ENCODE assay signal across 29 mouse cellular contexts in genomic region chr9:69224841-69225240, GRCm38 (mm10).
DNase-seq lines count a peak whose midpoint lies in the region; ATAC-seq lines count a peak whose summit lies in the region.
"Had no signal": no experiment of that assay in that cellular context is flagged by ENCODE, and none has a peak within 500 bp of the region (broad histone marks: within the 10 kb centered on the region; RNA-seq: fewer than 3 reads in every experiment).

No protein-coding gene starts in this region.

- H3K4me1 ChIP-seq in limb, embryonic 10.5 days, result peaks cover 44% of the 10 kb centered on the region
- H3K4me1 ChIP-seq in limb, embryonic 12.5 days (replicated peaks), result peaks cover 40% of the 10 kb centered on the region

- H3K4me3 ChIP-seq in limb, embryonic 10.5 days, result no peak overlapping the region; the same call in 1 of the 2 replicates
- H3K4me3 ChIP-seq in limb, embryonic 12.5 days (replicated peaks), result no peak overlapping the region
- H3K4me3 ChIP-seq: embryonic facial prominence, embryonic 13.5 days; embryonic facial prominence, embryonic 15.5 days; erythroblast, embryonic 14.5 days; forebrain, embryonic 10.5 days; forebrain, embryonic 12.5 days had no signal

- H3K4me2 ChIP-seq in limb, embryonic 12.5 days, result peak overlapping the region; percentile 27; the same call in 1 of the 2 replicates
- H3K4me2 ChIP-seq: embryonic facial prominence, embryonic 13.5 days; forebrain, embryonic 12.5 days had no signal

- no peaks in the 10 kb centered on the region for H3K36me3 ChIP-seq in limb, embryonic 10.5 days
- no peaks in the 10 kb centered on the region for H3K36me3 ChIP-seq in limb, embryonic 12.5 days
- H3K36me3 ChIP-seq: embryonic facial prominence, embryonic 13.5 days; embryonic facial prominence, embryonic 15.5 days; forebrain, embryonic 10.5 days; forebrain, embryonic 12.5 days; G1E had no signal

- H3K27me3 ChIP-seq in limb, embryonic 10.5 days (ENCODE audit: low read depth, poor library complexity, severe bottlenecking), result peaks cover 49% of the 10 kb centered on the region
- peaks cover 33% of the 10 kb centered on the region; the same call in 1 of the 2 replicates for H3K27me3 ChIP-seq in limb, embryonic 12.5 days
- H3K27me3 ChIP-seq: CH12.LX; embryonic facial prominence, embryonic 13.5 days; forebrain, embryonic 12.5 days had no signal

- no peak for ATAC-seq in limb, embryonic 12.5 days (ENCODE audit: insufficient number of reproducible peaks, insufficient read depth, low FRiP score, low TSS enrichment, low read depth)
- ATAC-seq: activated CD4-positive, CD25-positive, alpha-beta regulatory T cell, adult 4 months; CD4-positive, CD25-positive, alpha-beta regulatory T cell, adult 4 months; forebrain, embryonic 14.5 days; forebrain, embryonic 16.5 days; Patski had no signal

- WGBS in limb, embryonic 10.5 days, result 30% methylated on average over 3 of the region's 3 CpGs
- 6% methylated on average over 3 of the region's 3 CpGs for WGBS in limb, embryonic 12.5 days

- H3K27ac ChIP-seq in limb, embryonic 10.5 days, result no peak overlapping the region
- no peak overlapping the region for H3K27ac ChIP-seq in limb, embryonic 12.5 days
- H3K27ac ChIP-seq: embryonic facial prominence, embryonic 13.5 days; embryonic facial prominence, embryonic 15.5 days; forebrain, embryonic 10.5 days; forebrain, embryonic 12.5 days had no signal

- no peaks in the 10 kb centered on the region for H3K9me3 ChIP-seq in limb, embryonic 10.5 days (replicated peaks)
- no peaks in the 10 kb centered on the region for H3K9me3 ChIP-seq in limb, embryonic 12.5 days
- H3K9me3 ChIP-seq: embryonic facial prominence, embryonic 13.5 days; embryonic facial prominence, embryonic 15.5 days; forebrain, embryonic 10.5 days; forebrain, embryonic 12.5 days had no signal

- peak; percentile 23 for DNase-seq in embryo, embryonic 10.5 days (ENCODE audit: low spot score)
- no peak for DNase-seq in embryo, embryonic 9.5 days (ENCODE audit: extremely low spot score)
- peak; percentile 75 for DNase-seq in forelimb bud, embryonic 11.5 days (ENCODE audit: low read depth, low spot score)
- peak; percentile 47 for DNase-seq in limb, embryonic 10.5 days (ENCODE audit: low spot score)
- DNase-seq in kidney, postnatal 25 days, result no peak
- no peak for DNase-seq in heart, adult 9 months (ENCODE audit: low spot score in 2 of 2)
- no peak for DNase-seq in right cerebral cortex, adult 18-20 months
- DNase-seq: adrenal gland, adult 8-10 months; adrenal gland, postnatal 14 days; adrenal gland, postnatal 36 days; B cell, adult 2 months; cerebellum, adult 11-12 months; cerebellum, adult 2 months; cerebellum, adult 9-10 months; cerebellum, postnatal 14 days; cerebellum, postnatal 36 days had no signal

- no peak overlapping the region for H3K9ac ChIP-seq in limb, embryonic 12.5 days (replicated peaks)
- H3K9ac ChIP-seq: embryonic facial prominence, embryonic 13.5 days; embryonic facial prominence, embryonic 15.5 days; forebrain, embryonic 12.5 days had no signal

Comparison
In these comparisons a context has a peak if more than half of its experiments do, and no peak if none do; other contexts are left out.
1. DNase-seq: peak in embryo, embryonic 10.5 days (single experiment), forelimb bud, embryonic 11.5 days (single experiment) and limb, embryonic 10.5 days (single experiment); none in embryo, embryonic 9.5 days (single experiment), kidney, postnatal 25 days (0 of 2), heart, adult 9 months (0 of 2) and right cerebral cortex, adult 18-20 months (single experiment).